Mouse (Mus musculus) intestine, embryonic 16.5 days (tissue): ENCODE measurements around the gene Cphx1. TPM values are rescaled to one million over a fixed set of nuclear protein-coding genes. Genes with fewer than 3 reads are reported as not detected.
A peak's percentile ranks its signal among the peaks of the same experiment; 100 is the strongest.
"Not testable (repeated sequence)": the region's sequence is repeated elsewhere in the genome, so short reads cannot be mapped to it uniquely, and the experiment has no call there.

Experiments used
- ATAC-seq: fragments of 200-750 bp; cut with Nextera tagmentation; 2 replicates; pipeline ENCODE4 v1.8.0; 2017; ENCODE audit warnings: moderate TSS enrichment, moderate library complexity
- H3K27ac ChIP-seq: fragments of 300-500 bp; sonication (generic); 2 replicates; pipeline ENCODE4 v1.5.1; 2014; ENCODE audit warnings: mild to moderate bottlenecking, low read length
- H3K27me3 ChIP-seq: fragments of 300-500 bp; sonication (generic); replicated peaks from 2 replicates; pipeline ENCODE4 v1.6.1; 2014; ENCODE audit warnings: low read length, control low read depth, mixed read lengths; ENCODE audit not compliant: control insufficient read depth, insufficient read depth
- H3K36me3 ChIP-seq: fragments of 300-500 bp; sonication (generic); 2 replicates; pipeline ENCODE4 v1.6.1; 2014; ENCODE audit warnings: low read length, control low read depth; ENCODE audit not compliant: control insufficient read depth, insufficient read depth
- H3K4me1 ChIP-seq: fragments of 300-500 bp; sonication (generic); 2 replicates; pipeline ENCODE4 v1.6.1; 2014; ENCODE audit warnings: low read length, control low read depth, mixed read lengths; ENCODE audit not compliant: control insufficient read depth, insufficient read depth
- H3K4me2 ChIP-seq: fragments of 300-500 bp; sonication (generic); 2 replicates; pipeline ENCODE4 v1.6.1; 2014; ENCODE audit warnings: low read depth, low read length, control low read depth
- H3K4me3 ChIP-seq: fragments of 300-500 bp; sonication (generic); 2 replicates; pipeline ENCODE4 v1.5.1; 2014; ENCODE audit warnings: mild to moderate bottlenecking, low read length
- H3K9ac ChIP-seq: fragments of 300-500 bp; sonication (generic); 2 replicates; pipeline ENCODE4 v1.6.1; 2014; ENCODE audit warnings: low read depth, low read length
- H3K9me3 ChIP-seq: fragments of 300-500 bp; sonication (generic); 2 replicates; pipeline ENCODE4 v1.6.1; 2016; ENCODE audit warnings: low read length, control low read depth; ENCODE audit not compliant: control insufficient read depth
- WGBS: fragments of 180-500 bp; shearing (Covaris S2); extraction: QIAGEN DNeasy Blood & Tissue Kit; methylation state at CpG from one replicate; pipeline ENCODE4 v1.1.7; 2014; 5-methylcytosine and 5-hydroxymethylcytosine counted together
- polyA plus RNA-seq: library from polyadenylated mRNA; unstranded; fragments of >200 nt; fragmentation: Nextera tagmentation; extraction: Ambion mirVana; gene quantifications from 2 replicates; pipeline ENCODE4 v1.2.1, GENCODE M21; 2015

The Cphx1 gene
- polyA plus RNA-seq, 1 experiment from 2014 or later, result 0.33 TPM

GRCm38 (mm10) chr14:25927562-25927881 lies 10.6 kb upstream of the Cphx1 start, which contains the start of gene Tmem254a:
TSS of gene Tmem254a (minus strand) at chr14:25927672.
- not testable (repeated sequence) for H3K36me3 ChIP-seq, H3K4me1 ChIP-seq, H3K9me3 ChIP-seq, H3K9ac ChIP-seq, H3K27me3 ChIP-seq, H3K4me2 ChIP-seq, H3K27ac ChIP-seq, H3K4me3 ChIP-seq
- peak; percentile 92 for ATAC-seq
- no CpG with 5 or more reads among the region's 10 CpGs for WGBS

- WGBS, result no CpG with 5 or more reads among the region's 5 CpGs
- H3K27me3 ChIP-seq, H3K9ac ChIP-seq, H3K9me3 ChIP-seq, H3K36me3 ChIP-seq, H3K4me1 ChIP-seq, H3K27ac ChIP-seq, H3K4me3 ChIP-seq, H3K4me2 ChIP-seq: not testable (repeated sequence)
- peak; percentile 96 for ATAC-seq
Observed at GRCm38 (mm10) chr14:25936867-25937630, 1.1 kb upstream of the Cphx1 start.

GRCm38 (mm10) chr14:25957861-25958260 lies 19.8 kb downstream of the Cphx1 start:
- not testable (repeated sequence) for H3K36me3 ChIP-seq, H3K9me3 ChIP-seq, H3K27me3 ChIP-seq, H3K27ac ChIP-seq, H3K4me2 ChIP-seq, H3K4me1 ChIP-seq, H3K9ac ChIP-seq, H3K4me3 ChIP-seq
- peak; percentile 53; the same call in 1 of the 2 replicates for ATAC-seq
- WGBS, result no CpG with 5 or more reads among the region's 3 CpGs

- not testable (repeated sequence) for H3K4me1 ChIP-seq, H3K27me3 ChIP-seq, H3K4me3 ChIP-seq, H3K27ac ChIP-seq, H3K36me3 ChIP-seq, H3K9me3 ChIP-seq, H3K9ac ChIP-seq
- peak; percentile 70 for ATAC-seq
- WGBS, result no CpG with 5 or more reads among the region's 25 CpGs
- H3K4me2 ChIP-seq, result peak within 1 kb of the TSS; percentile 32; the same call in 1 of the 2 replicates
Observed at GRCm38 (mm10) chr14:25978371-25979241, 40.5 kb downstream of the Cphx1 start, which contains the start of gene Duxbl1. TSS of gene Duxbl1 (plus strand) at chr14:25978577.

DNA sequence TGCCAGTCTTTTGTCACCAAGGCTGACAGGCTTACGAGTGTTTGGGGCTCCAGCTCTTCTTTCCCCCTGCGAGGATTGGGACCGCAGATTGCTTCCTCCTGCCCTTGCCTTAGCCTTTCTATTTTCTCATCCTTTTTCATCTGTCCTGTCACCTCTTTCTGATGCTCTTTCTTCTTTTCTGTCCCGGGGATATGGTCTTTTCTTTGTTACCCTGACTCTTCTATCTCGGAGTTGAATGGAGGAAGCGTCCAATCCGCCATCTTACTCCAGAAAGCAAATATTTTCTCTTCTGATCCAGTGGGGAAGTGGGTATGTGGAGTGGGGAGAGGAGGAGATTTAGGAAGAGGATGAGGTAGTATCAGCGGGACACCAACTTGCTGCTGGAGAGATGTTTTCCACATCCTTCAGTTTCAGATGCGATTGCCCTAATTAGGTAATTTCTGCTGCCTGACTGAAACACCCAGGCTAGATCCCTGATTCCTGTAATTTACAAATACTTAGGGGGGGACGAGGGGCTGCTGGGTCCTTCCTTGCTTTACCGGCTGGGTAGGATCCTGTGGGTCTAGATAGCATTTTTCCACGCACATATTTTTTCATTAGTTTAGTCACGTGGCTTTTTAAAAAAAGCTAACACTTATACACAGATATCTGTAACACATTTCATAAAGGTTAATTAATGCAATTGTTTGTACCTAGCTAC lies 41.3 kb downstream of the Cphx1 start:
- H3K9me3 ChIP-seq, H3K27ac ChIP-seq, H3K27me3 ChIP-seq, H3K4me1 ChIP-seq, H3K4me3 ChIP-seq, H3K36me3 ChIP-seq, H3K9ac ChIP-seq: not testable (repeated sequence)
- 7% methylated on average over 6 of the region's 13 CpGs for WGBS
- H3K4me2 ChIP-seq, result peak overlapping the region; percentile 32; the same call in 1 of the 2 replicates
- peak; percentile 31 for ATAC-seq

DNA sequence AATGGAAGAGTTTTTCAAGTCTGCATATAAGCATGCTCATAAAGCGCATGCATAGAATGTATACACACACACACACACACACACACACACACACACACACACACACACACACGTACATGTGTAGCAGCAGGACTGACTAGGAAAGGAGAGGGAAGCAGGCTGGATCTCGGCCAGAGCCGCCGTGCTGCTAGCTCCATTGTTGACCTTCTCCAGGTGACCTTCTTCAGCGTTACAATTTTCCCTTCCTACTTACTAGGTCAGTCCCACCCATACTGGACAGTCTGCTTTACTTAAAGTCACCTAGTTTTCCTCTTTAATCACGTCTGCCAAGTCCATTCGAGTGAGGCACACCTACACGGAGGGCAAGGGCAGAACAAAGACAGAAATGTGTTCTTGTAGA lies 43.8 kb downstream of the Cphx1 start:
- H3K9ac ChIP-seq, H3K4me3 ChIP-seq, H3K4me1 ChIP-seq, H3K27me3 ChIP-seq, H3K9me3 ChIP-seq, H3K4me2 ChIP-seq, H3K27ac ChIP-seq, H3K36me3 ChIP-seq: not testable (repeated sequence)
- 52% methylated on average over 5 of the region's 9 CpGs for WGBS
- ATAC-seq, result 0 out of 2 replicates have a peak, but pooled peaks have one; percentile 21

Other genes starting within 250 kb of the Cphx1 start
- gene Ppif, start 244.2 kb upstream of the Cphx1 start, polyA plus RNA-seq, result 125 and 134 TPM in 2 replicates
- gene Zcchc24, start 169.3 kb upstream of the Cphx1 start, polyA plus RNA-seq, result 9.1 and 10.0 TPM in 2 replicates
- 95.3 and 105 TPM in 2 replicates for gene Anxa11, start 96.1 kb upstream of the Cphx1 start, polyA plus RNA-seq
- 0.86 and 1.9 TPM in 2 replicates for gene Plac9a, start 35.2 kb upstream of the Cphx1 start, polyA plus RNA-seq
- 5.2 and 5.9 TPM in 2 replicates for gene Tmem254a, start 10.6 kb upstream of the Cphx1 start, polyA plus RNA-seq
- gene Duxbl1, start 40.3 kb downstream of the Cphx1 start, polyA plus RNA-seq, result 0.40 and 0.71 TPM in 2 replicates
- 21.4 and 24.3 TPM in 2 replicates for gene Gm9780, start 104.4 kb downstream of the Cphx1 start, polyA plus RNA-seq
- 56.1 and 61.1 TPM in 2 replicates for gene Tmem254c, start 129.1 kb downstream of the Cphx1 start, polyA plus RNA-seq
- gene Cphx2, start 143.2 kb downstream of the Cphx1 start, polyA plus RNA-seq, result not detected in 2 replicates
- 0.21 TPM in 1 of 2 replicates, not detected in the other for gene Cphx3, start 144.0 kb downstream of the Cphx1 start, polyA plus RNA-seq
- gene Duxbl2, start 180.0 kb downstream of the Cphx1 start, polyA plus RNA-seq, result 0.70 TPM in 1 of 2 replicates, not detected in the other
- 16.6 and 19.8 TPM in 2 replicates for gene Plac9b, start 244.2 kb downstream of the Cphx1 start, polyA plus RNA-seq